Mouse (Mus musculus) monocyte, adult 2 months (primary cell): ENCODE measurements around the gene Tex2.
"Not testable (repeated sequence)": the region's sequence is repeated elsewhere in the genome, so short reads cannot be mapped to it uniquely, and the experiment has no call there.

Source experiments
- DNase-seq, 2 experiments: peaks; one replicate each; pipeline ENCODE4 v3.0.0; 2022; ENCODE audit warnings: low spot score in 2 of 2, low read depth in 1 of 2

The Tex2 gene

DNA sequence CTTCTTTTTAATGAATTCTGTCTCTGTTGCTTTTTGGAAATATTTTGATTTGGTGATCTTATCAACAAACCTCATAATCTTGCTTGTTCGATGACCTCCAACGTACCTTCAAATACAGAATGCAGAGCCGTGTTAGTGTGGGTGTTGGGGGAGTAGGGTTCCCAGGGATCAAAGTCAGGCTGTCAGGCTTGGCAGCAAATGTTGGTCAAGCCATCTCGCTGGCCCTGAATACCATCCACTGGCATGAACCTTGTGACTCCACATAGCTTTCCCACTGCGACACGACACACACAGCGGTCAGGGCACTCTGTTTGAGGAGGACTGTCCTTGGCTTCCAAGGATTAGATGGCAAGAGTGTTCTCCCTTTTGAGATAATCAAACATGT, 101.2 kb downstream of the Tex2 start:
- no peak for DNase-seq

DNA sequence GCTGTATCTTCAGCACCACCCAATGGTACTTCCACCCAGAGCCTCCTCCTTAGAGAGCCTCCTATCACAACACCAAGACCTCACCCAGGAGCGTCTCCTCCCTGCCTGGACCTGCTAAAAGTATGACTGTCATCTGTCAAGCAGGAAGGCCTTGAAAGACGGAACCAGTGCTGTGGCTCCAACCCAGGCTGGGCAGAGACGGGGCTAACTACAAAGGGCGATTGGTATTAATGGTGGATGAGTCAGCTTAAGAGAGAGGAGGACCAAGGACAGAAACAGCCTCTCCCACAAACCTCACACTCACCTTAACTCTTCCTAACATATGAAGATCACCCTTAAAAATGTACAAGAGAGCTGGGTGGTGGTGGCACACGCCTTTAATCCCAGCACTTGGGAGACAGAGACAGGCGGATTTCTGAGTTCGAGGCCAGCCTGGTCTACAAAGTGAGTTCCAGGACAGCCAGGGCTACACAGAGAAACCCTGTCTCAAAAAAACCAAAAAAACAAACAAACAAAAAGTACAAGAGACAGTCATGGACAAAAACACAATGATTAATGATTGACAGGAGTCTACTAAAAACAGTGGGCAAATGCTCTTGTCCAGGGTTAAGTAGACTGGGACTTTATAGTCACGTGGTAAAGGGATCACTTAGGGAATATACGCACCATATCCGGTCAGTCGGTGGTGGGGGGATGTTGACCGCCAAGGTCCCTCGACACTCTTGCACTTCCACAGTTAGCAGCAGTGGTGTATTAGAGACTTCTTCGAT, 101.8 kb downstream of the Tex2 start:
- no peak for DNase-seq

DNA sequence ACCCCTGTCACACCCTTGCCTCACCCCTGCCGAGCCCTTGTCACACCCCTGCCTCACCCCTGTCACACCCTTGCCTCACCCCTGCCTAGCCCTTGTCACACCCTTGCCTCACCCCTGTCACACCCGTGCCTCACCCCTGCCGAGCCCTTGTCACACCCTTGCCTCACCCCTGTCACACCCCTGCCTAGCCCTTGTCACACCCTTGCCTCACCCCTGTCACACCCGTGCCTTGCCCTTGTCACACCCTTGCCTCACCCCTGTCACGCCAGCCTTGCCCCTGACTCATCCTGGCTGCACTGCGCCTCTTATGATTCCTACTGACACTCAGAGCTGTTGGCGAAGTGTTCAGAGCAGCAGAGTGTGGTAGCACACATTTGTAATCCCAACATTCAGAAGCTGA, 105.6 kb downstream of the Tex2 start:
- no peak for DNase-seq

DNA sequence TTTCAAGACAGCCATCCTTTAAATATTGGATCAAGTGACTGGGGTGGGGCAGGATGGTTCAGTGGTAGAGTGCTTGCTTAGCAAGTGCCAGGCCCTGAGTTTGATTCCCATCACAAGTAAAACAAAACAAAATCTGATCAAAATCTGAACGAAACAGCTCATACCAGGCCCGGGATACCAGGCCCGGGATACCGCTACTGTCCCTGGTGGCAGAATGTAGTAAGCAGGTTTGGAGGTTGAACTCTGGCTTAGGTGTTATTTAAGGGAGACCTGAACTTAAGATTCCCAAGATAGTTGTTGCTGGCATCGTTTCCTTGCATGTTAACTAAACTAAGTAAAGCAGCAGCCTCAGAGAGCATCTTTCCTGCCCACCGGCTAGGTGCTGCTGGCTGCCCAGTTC, 107.0 kb downstream of the Tex2 start:
- no peak for DNase-seq

DNA sequence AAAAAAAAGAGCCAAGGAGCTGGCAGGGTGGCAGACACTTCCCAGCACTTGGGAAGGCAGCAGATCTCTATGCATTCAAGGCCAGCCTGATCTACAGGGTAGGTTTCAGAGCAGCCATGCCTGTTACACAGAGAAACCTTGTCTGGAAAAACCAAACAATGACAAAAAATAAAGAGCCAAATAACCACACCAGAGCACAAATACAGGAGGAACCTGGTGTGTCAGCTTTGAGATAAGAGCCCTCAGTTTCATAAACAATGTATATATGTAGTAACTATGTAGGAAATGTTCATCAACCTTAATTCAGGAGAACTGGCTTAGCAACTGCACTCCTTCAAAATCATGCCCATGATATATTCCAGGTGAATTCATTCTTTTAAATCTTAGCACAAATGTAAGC, 109.1 kb downstream of the Tex2 start:
- DNase-seq = no peak

DNA sequence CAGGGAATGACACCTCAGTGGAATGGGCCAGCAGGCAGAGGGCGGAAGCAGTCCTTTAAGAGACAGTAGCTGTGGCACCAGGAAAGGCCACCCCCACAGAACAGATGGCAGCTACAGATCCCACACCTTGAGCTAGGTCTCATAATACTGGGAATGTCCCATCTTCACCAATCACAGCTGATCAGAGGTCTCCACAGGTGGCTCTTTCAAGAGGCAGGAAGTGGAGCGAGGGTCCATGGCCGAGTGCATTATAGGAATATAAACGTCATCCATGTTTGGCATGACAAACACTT, 109.9 kb downstream of the Tex2 start:
- no peak for DNase-seq

DNA sequence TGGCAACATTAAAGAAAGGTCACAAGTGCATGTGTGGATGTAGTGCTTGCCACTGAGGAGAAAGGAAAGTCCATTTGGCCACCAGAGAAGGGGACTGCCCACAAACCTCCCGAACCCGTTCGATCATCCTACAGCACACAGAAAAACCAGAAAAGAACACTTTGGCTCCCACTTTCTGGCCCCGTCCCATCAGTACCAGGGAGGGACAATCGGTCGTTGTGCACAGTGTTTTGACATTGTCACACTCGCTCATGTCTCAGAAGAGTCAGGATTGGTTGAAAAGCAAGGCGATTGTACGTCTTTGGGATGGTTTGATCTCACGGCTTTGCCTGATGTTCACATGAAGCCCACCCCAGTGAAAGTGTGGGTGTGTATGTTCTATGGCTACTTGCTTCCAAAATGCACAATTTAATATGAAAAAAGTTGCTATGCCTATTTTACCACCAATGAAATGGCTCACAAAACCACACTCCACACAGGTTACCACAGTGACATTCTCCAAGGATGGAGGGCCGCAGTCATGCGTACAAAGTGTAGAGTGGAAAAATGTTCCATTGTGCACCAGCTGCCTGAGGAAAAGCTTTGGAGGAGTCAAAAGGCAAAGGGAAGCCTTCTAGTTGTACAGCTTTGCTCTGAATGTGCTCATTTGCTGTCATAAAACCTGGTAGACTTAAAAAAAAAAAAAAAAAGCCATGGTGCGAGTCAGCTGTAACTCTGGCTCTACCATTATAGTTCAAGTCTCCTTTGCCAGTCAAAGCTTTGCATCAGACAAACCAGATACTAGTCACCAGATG, 110.4 kb downstream of the Tex2 start:
- no peak for DNase-seq

DNA sequence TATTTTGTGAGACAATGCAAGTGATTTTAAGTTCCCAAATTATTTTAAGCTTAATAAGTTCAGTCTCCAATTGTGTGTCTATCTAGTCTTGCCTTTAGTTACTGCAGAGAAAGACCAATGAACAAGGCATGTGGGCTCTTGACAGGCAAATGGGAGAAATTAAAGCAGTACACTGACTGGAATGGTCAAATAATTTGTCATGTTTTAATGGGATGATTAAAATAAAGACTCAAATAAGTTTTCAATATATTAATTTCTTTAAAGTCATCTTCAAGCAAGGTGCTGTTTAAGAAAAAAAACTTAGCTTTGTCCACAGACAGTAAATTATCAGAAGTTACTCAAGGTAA, 111.1 kb downstream of the Tex2 start:
- no peak for DNase-seq

DNA sequence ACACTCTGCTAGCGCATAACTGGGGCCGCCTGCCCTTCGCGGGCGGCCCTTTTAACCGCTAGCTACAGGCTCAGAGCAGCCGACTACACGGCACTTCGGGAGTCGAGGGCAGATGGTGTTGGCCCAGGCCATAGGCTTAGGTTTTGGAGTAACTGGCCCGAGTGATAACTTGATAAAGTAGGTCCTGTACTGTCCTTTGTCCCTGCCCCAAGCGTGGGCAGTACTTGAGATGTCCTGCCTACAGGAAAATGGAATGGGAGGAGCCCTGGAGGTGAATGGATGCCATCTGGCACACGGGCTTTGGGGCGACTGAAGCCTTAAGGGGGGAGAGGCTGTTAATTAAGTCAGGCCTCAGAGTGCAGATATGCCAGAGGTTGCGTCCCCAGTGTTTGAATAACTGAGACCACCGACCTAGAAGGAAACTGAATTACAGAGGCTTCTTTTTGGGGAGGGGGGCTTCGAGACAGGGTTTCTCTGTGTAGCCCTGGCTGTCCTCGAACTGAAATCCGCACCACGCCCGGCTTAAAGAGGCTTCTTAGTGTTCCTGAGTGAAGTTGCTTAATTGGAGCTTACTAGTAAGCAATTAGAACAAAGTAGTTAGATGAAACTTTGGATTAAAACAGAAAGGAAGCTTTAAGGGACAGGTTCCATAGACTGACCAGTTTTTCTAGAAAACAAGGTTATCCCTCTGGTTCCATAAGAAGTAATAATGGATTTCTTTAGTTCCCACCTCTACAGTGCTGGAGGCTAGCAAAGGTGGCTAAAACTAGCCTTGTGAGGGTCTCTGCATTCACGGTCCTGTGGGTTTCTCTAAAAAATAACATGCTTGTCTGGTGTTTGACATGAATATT, 111.7 kb downstream of the Tex2 start:
- DNase-seq = peak in 1 of 2 experiments; percentile 9

DNA sequence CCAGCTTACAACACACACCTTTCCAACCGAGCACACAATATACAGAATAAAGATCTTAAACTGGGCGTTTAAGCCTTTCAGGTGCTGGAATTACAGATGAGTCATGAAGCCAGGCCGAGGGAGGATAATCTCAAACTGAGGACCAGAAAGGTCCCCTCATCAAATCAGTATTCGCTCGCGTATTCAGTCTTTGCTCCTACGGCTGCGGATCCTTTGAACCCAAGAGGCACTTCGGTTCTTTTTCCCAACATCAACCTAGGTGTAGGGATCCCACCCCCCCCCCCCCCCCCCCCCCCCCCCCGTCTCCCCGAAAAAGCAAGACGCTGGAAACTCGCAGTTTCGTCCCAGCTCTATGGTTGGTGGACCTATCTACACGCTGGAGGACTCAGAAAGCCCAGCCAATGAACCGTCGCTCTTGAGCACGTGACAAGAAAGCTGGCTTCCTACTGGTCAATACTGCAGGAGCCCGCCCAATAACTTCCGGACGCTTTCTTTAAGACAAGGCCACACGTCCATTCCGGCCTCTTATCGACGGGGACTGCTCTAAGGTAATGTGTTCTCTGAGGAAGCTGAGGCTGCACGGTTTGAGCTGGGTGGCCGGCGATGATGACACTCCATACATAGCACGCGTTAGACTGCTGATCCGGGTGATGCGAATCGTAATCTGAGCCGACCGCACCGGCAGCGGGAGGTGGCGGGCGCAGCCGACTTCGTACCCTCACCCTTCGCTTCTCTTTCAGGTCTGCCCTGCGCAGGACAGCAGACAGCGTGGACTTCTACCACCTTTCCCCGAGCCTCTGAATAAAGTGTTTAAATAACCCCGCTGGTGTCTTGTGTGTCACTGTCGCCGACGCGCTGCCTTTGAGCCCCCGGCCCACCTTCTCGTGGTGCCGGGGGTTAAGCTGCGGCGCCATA, 112.6 kb downstream of the Tex2 start:
- DNase-seq = peak; percentile 80 to 91

DNA sequence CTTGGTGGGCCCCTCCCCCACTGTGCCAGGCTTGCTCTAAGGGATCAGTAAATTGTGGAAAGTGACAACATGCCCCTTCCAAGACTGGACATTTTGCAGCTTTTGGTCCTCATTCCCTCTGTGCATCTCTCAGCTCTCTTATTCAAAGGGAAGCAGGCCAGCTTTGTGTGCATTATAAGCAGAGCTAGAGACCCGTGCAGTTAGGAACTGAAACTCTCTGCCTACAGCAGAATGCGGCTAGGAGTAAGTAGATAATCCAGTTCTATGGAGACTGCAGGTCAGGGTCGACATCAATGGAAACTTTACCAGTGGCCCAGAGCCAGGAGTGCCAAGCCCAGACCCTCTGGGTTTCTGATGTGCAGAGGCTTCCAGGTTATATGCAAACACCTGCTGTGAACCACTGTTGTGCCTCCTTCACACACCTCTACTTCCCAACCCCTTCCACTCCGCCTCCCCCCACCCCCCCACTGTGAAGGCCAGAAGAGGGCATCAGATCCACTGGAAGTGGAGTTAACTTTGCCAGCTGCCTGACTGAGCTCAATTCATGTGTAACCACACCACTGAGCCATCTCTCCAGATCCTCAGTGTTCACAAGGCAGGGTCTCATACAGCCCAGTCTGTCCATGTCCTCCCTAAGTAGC, 114.4 kb downstream of the Tex2 start:
- no peak for DNase-seq

DNA sequence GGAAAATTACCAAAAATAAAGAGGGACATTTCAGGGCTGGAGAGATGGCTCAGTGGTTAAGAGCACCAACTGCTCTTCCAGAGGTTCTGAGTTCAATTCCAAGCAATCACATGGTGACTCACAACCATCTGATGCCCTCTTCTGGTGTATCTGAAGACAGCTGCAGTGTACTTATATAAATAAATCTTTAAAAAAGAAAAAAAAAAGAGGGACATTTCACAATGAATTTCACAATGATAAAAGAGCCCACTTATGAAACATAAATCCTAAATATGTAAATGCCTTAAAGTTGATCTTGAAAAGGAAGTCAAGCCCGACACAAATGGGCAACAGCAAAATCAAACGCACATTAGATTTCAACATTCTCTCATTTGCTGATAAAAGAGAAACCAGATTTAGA, 115.3 kb downstream of the Tex2 start:
- no peak for DNase-seq

DNA sequence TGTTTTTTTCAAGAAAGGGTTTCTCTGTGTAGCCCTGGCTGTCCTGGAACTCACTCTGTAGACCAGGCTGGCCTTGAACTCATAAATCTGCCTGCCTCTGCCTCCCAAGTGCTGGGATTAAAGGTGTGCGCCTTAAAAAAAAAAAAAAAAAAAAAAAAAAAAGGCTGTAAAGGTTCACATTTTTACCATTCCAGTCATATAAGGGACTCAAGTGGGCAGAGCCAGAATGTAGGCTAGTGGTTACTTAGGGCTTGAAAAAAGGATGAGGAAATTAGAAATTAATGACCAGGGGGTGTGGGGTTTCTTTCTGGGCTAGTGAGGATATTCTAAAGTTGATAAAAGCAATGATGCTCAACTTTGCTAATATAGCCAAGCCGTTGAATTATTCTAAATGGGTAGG, 116.2 kb downstream of the Tex2 start:
- DNase-seq = not testable (repeated sequence)

DNA sequence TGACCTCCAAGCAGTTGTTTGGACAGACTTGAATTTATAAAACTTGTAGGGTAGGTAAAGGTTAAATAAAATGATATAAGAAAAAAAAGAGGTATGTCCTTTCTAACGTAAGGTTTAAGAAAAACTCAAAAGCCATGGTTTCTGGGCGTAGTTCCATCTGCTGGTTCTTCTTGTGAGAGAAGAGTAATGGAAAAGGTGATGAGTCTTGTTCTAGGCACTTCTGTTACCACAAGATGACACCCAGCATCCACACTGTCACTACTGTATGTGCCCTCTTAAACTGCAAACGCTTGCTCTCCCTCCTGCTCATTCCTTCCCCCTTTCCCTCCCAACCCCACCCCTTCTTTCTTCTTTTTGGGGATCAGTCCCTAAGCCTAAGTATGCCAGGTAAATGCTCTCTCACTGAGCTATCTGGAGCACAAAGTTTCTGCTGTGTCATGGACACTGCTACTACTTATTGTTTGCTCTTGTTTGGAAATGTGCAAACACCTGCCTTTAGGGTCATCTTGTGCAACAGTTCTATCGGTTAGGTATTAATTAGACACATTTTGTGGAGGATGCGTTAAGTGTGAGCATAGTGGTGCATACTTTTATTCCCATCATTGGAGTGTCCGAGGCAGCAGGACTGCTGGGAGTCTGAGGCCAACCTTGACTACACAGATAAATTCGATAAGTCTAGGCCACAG, 120.1 kb downstream of the Tex2 start:
- DNase-seq = no peak

DNA sequence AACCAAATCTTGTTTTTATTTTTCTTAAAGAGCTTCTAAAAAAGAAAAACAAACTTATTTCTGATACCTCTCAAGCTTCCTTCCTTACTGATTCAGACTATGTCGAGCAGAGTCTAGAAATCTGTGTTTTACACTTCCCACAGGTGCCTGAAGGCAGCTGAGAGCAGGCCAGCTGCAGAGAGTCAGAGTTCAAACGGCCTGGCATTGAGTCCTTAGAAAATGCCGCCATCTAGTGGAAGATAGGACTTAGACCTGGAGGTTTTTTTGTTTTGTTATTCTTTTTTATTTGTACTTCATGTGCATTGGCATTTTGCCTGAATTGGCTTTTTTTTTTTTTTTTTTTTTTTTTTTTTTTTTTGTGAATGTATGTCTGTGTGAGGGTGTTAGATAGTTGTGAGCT, 121.8 kb downstream of the Tex2 start:
- peak in 1 of 2 experiments; percentile 20 for DNase-seq

DNA sequence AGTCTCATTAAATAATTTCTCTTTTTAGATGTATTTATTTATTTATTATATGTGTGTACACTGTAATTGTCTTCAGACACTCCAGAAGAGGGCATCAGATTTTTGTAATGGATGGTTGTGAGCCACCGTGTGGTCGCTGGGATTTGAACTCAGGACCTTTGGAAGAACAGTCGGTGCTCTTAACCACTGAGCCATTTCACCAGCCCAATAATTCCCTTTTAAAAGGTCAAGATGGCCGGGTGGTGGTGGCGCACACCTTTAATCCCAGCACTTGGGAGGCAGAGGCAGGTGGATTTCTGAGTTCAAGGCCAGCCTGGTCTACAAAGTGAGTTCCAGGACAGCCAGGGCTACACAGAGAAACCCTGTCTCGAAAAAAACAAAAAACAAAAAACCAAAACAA, 122.6 kb downstream of the Tex2 start:
- DNase-seq = not testable (repeated sequence)

DNA sequence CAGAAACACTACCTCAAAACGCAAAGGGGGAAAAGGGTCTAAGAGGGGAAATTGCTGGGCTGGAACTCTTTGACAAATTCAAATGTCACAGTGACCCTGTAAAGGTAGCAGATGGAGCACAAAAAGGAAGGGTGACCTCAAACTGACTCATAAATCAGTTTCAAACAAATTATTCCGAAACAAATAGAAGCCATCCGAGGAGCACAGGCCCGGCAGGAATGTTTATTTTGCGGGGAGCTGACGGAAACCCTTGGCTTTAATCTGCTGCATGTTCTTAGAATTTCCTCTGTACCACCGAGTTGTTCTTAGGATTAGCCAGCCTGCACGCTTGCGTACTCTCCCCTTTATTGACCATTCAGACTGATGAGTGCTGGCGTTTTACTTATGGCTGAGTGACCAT, 123.2 kb downstream of the Tex2 start:
- DNase-seq = no peak

DNA sequence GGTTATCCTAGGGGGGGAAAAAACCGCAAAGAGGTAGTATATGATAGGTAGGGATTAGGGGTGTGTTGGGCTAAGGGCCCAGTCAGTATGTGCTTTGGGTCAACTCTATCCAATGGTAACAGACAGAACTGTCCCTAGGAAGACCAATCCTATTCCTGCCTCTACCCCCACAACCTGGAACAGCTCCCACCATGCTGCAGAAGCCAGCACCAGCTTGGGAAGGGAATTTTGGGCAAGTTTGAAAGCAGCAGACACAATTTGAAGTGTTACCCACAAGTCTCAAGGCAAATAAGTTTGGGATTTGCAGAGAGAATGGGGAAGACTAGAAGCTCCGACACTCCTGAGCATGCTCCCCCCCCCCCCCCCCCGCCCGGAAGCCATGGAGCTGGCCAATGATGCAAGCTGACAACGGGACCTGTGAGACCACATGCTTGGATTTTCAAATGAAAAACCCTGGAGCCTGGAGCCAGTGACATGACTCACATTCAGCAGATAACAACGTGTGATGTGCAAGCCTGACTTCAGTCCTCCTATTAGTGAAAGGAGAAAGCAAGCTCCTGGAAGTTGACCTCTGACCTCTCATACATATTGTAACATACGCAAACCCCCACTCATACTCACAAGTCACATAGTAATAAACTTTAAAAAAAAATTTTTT, 124.1 kb downstream of the Tex2 start:
- DNase-seq = no peak

DNA sequence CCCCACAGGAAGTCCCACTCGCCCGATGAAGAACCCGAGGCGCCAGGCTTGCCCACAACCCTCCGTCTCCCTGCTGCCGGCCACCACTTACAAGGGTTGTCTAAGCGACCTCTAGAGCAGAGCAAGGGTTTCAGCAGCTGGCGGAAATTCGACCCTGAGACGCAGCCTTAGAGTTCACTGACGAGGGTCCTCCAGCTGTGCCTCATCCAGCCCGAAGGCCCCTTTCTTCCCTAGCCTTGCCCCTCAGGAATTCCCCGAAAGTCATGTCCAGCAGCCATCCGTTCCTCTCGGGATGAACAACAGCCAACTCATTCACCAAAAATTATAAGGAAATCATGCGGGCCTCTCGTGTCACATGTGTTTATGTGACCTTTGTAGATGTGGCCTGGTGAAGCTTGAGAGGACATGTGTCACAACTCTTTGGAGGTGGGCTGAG, 125.1 kb downstream of the Tex2 start:
- DNase-seq = no peak
